Mouse (Mus musculus) brown adipose tissue, adult 24 weeks (tissue): Measurements from ENCODE around the gene Rph3al. TPM values are rescaled to one million over a fixed set of nuclear protein-coding genes. Genes with fewer than 3 reads are reported as not detected.

Experiments
- H3K27ac ChIP-seq: fragments of 200-500 bp; replicated peaks from 2 replicates; pipeline ENCODE4 v1.5.1; 2012; ENCODE audit warnings: low read depth, mild to moderate bottlenecking, low read length
- H3K4me1 ChIP-seq: fragments of 200-500 bp; 2 replicates; pipeline ENCODE4 v1.6.1; 2012; ENCODE audit warnings: low read length, mixed read lengths; ENCODE audit not compliant: control insufficient read depth, insufficient read depth, insufficient read length
- H3K4me3 ChIP-seq: fragments of 200-500 bp; 2 replicates; pipeline ENCODE4 v1.5.1; 2012; ENCODE audit warnings: low read depth, mild to moderate bottlenecking, low read length, moderate library complexity; ENCODE audit not compliant: insufficient read depth
- polyA plus RNA-seq: library from polyadenylated mRNA; stranded (reverse); fragments of >200 nt; gene quantifications from 2 replicates; pipeline ENCODE4 v1.2.4, GENCODE M21; 2012; ENCODE audit not compliant: missing spikeins, insufficient read depth, insufficient read length

Gene Rph3al
- polyA plus RNA-seq, 1 experiment: 1.9 TPM

- Histone ChIP-seq H3K27ac (no peak overlapping the region), H3K4me3 (no peak overlapping the region), H3K4me1 (no peaks in the 10 kb centered on the region)
These were observed 25.7 kb upstream of the Rph3al start for GRCm38 (mm10) chr11:75963730-75964475.

DNA sequence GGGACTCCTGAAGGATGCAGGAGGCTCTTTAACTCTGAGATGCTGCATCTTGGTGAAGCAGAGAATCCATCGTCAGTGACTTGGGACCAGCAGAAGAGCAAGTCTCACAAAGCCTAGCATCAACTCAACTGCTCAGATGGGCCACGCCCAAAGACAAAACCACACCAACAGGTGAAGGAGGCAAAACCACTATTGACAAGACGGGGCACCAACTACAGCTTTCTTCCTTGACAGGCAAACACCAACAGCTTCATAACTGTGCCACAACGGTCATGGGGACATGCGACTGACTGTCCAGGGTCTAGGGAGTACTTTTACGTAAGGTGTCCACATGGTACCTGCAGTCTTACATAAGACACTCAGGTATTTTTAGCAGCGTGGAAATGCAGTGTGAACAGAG is 23.6 kb upstream of the Rph3al start:
- H3K4me3 ChIP-seq: no peak overlapping the region
- H3K27ac ChIP-seq: no peak overlapping the region
- H3K4me1 ChIP-seq: no peaks in the 10 kb centered on the region

GRCm38 (mm10) chr11:75957124-75957832 is 19.0 kb upstream of the Rph3al start:
- Histone ChIP-seq H3K4me1 (no peaks in the 10 kb centered on the region), H3K4me3 (no peak overlapping the region), H3K27ac (no peak overlapping the region)

GRCm38 (mm10) chr11:75956651-75957050 is 18.4 kb upstream of the Rph3al start:
- Histone ChIP-seq H3K4me3 (no peak overlapping the region), H3K4me1 (no peaks in the 10 kb centered on the region), H3K27ac (no peak overlapping the region)

- H3K4me1 ChIP-seq: no peaks in the 10 kb centered on the region
- no peak overlapping the region for H3K27ac ChIP-seq
- no peak overlapping the region for H3K4me3 ChIP-seq
These were observed 16.7 kb upstream of the Rph3al start for GRCm38 (mm10) chr11:75954896-75955295.

- H3K4me1 ChIP-seq: no peaks in the 10 kb centered on the region
- no peak overlapping the region for H3K4me3 ChIP-seq
- no peak overlapping the region for H3K27ac ChIP-seq
These were observed 13.7 kb upstream of the Rph3al start for GRCm38 (mm10) chr11:75951895-75952294.

DNA sequence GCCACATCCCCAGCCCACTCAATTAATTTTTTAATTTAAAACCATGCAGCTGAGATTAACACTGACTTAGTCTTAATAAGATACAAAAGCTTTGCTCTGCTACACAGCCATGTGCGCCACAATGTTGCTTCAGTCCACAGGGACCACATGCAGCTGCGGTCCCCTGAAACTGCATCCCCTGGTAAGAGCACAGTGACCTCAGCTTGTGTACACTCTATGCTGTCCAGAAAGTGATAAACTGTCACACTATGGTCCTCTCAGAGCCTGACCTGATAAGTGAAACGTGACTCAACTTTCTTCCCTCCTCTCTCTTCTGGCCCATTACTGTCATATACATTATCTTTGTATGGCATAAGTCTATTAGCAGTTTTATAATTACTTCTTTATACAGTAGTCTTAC is 12.2 kb upstream of the Rph3al start:
- Histone ChIP-seq H3K4me3 (no peak overlapping the region), H3K27ac (no peak overlapping the region), H3K4me1 (no peaks in the 10 kb centered on the region)

- no peaks in the 10 kb centered on the region for H3K4me1 ChIP-seq
These were observed 10.6 kb upstream of the Rph3al start for GRCm38 (mm10) chr11:75948789-75949188.

DNA sequence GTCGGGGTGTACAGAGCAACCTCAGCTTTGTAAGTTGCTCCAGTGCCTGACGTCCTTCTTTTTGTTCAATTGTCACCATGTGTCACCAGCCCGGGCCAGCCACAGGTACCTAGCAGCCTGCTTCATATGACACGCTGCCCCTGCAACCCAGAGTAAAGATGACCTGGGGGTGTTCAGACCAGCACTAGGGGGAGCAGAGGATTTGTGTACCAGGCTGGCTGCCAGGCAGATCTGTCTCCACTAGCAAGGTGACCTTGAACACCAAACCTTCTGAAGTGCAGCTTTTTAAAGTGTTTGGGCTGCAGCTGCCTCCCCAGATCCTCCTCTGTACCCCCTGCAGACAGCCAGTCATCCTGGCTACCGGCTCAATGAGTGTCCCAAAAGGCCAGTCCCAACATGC is 9.0 kb upstream of the Rph3al start:
- no peak overlapping the region for H3K27ac ChIP-seq
- H3K4me1 ChIP-seq: no peaks in the 10 kb centered on the region
- no peak overlapping the region for H3K4me3 ChIP-seq

More at GRCm38 (mm10) chr11:75948789-75949188, 10.6 kb upstream of the Rph3al start:
- no peak overlapping the region for H3K4me3 ChIP-seq
- no peak overlapping the region for H3K27ac ChIP-seq

DNA sequence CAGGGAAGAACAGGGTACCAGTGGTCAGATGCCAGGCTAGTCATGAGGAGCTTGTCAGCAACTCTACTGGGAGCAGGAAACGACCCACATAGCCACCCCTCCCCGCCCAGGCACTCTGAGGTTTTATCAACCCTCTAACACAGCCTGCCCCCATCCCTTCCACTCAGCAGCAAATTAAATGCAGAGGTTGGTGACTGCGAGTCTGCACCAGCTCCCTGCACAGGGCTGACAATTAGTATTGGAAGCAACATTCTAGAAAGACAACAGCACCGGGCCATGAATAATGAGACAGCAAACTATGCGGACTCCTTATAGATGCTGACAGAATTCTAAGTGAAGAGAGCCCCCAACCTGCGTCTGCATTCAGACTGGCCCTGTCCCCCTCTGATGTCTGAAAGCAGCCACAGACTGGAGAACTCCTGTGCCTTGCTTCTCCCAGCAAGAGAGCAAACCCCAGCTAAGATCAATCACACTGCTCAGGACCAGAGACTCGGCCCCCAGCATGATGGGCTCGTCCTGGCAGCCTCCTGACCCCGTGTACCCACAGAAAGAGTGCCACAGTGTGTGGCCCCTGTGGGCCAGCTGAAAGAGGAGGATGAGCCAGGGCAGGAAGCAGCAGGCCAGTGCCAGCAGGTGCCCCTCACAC is 7.7 kb upstream of the Rph3al start:
- Histone ChIP-seq H3K4me1 (no peaks in the 10 kb centered on the region), H3K4me3 (no peak overlapping the region), H3K27ac (no peak overlapping the region)

DNA sequence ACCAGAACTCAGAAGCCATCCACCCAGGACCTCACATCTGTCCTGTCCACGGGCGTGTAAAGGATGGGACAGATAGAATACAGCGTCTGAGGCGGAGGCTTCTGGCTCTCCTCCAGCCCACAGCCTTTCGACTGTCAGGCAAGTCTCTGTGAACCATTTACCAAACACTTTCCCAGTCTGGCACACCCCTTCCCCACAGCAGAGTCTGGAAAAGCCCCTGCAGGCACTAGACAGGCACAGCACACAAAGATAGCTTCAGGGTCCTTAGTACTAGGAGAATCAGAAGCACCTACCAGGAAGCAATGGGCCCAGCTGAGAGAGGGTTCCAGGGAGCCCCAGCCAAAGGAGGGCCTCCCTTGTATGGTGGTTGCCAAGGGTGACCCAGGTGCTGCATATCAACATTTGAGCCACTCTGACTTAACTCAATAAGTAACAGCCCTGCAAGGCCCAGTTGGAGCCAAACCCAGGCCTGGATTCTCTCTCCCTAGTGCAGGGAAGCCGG is 808 bp downstream of the Rph3al start:
- peak overlapping the region; percentile 99 for H3K27ac ChIP-seq
- peaks cover 33% of the 10 kb centered on the region for H3K4me1 ChIP-seq
- H3K4me3 ChIP-seq: no peak overlapping the region

DNA sequence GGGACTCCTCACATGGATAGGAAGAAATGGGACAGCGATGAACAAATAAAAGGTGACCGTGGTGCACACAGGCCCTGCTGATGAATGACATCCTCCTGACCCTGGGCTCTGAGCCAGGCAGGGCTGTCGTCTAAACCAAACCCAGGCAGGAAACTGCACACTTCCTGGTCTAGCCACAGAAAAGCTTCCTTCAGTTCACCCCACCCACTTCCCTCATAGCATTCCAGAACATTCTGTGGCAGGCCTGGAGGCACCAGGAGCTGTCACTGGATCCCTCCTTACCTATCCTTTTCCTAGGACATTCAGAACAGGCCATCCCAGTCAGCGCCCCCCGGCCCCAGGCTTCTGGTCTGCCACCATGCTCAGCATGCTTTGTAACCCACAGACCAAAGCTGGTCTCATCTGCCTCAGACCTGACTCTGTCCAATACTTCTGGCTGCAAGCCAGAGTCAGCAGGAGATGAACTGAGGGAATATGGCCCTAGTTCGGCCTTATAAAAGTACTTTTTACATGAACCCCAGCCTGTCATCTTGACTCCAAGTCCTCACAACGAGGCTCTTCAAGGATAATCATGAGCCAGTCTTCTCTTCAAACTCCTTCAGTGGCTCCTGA is 2.3 kb downstream of the Rph3al start:
- Histone ChIP-seq H3K4me3 (no peak overlapping the region), H3K27ac (peak overlapping the region; percentile 99), H3K4me1 (peaks cover 36% of the 10 kb centered on the region)

GRCm38 (mm10) chr11:75934425-75934824 is 3.8 kb downstream of the Rph3al start:
- no peak overlapping the region for H3K4me3 ChIP-seq
- H3K27ac ChIP-seq: peak overlapping the region; percentile 88
- H3K4me1 ChIP-seq: peaks cover 36% of the 10 kb centered on the region

- Histone ChIP-seq H3K4me3 (no peak overlapping the region), H3K4me1 (peaks cover 35% of the 10 kb centered on the region), H3K27ac (peak overlapping the region; percentile 34)
These were observed 4.9 kb downstream of the Rph3al start for GRCm38 (mm10) chr11:75933371-75933770.
